Mouse (Mus musculus) limb, embryonic 13.5 days (tissue): ENCODE results near the gene Dok3. TPM values are rescaled to one million over a fixed set of nuclear protein-coding genes. Genes with fewer than 3 reads are reported as not detected.

ENCODE experiments used
- ATAC-seq: fragments of 200-750 bp; cut with Nextera tagmentation; 2 replicates; pipeline ENCODE4 v1.8.0; 2017; ENCODE audit warnings: low read depth, moderate number of reproducible peaks, moderate TSS enrichment; ENCODE audit not compliant: low FRiP score
- H3K27ac ChIP-seq: fragments of 300-500 bp; sonication (generic); 2 replicates; pipeline ENCODE4 v1.5.1; 2015; ENCODE audit warnings: inconsistent platforms, mild to moderate bottlenecking, moderate library complexity
- H3K27me3 ChIP-seq: fragments of 300-500 bp; sonication (generic); 2 replicates; pipeline ENCODE4 v1.6.1; 2015; ENCODE audit warnings: mild to moderate bottlenecking, inconsistent platforms
- H3K36me3 ChIP-seq: fragments of 300-500 bp; sonication (generic); 2 replicates; pipeline ENCODE4 v1.6.1; 2015; ENCODE audit warnings: inconsistent platforms, mild to moderate bottlenecking, moderate library complexity
- H3K4me1 ChIP-seq: fragments of 300-500 bp; sonication (generic); 2 replicates; pipeline ENCODE4 v1.6.1; 2015; ENCODE audit warnings: inconsistent platforms
- H3K4me2 ChIP-seq: fragments of 300-500 bp; sonication (generic); replicated peaks from 2 replicates; pipeline ENCODE4 v1.6.1; 2015; ENCODE audit warnings: inconsistent platforms, mild to moderate bottlenecking, moderate library complexity
- H3K4me3 ChIP-seq: fragments of 300-500 bp; sonication (generic); 2 replicates; pipeline ENCODE4 v1.5.1; 2015; ENCODE audit warnings: moderate library complexity, mild to moderate bottlenecking, inconsistent platforms
- H3K9ac ChIP-seq: fragments of 300-500 bp; sonication (generic); 2 replicates; pipeline ENCODE4 v1.6.1; 2015; ENCODE audit warnings: mild to moderate bottlenecking, inconsistent platforms
- H3K9me3 ChIP-seq: fragments of 300-500 bp; sonication (generic); 2 replicates; pipeline ENCODE4 v1.6.1; 2016; ENCODE audit warnings: inconsistent platforms
- WGBS: fragments of 180-500 bp; shearing (Covaris S2); methylation state at CpG from one replicate; pipeline ENCODE4 v1.1.7; 2015; 5-methylcytosine and 5-hydroxymethylcytosine counted together
- microRNA-seq: library from miRNA; unstranded; fragments of <30 nt; microRNA quantifications from one replicate; pipeline ENCODE4, GENCODE M21; 2016
- polyA plus RNA-seq: library from polyadenylated mRNA; unstranded; fragments of >200 nt; fragmentation: Nextera tagmentation; extraction: Ambion mirVana; gene quantifications from 2 replicates; pipeline ENCODE4 v1.2.1, GENCODE M21; 2015

Gene Dok3
- polyA plus RNA-seq, 1 experiment from 2014 or later: 2.9 TPM

- Histone ChIP-seq H3K9ac (peak overlapping the region; percentile 8; the same call in 1 of the 2 replicates), H3K36me3 (peaks cover 59% of the 10 kb centered on the region)
Observed at GRCm38 (mm10) chr13:55483071-55483470, 46.0 kb downstream of the Dok3 start.

DNA sequence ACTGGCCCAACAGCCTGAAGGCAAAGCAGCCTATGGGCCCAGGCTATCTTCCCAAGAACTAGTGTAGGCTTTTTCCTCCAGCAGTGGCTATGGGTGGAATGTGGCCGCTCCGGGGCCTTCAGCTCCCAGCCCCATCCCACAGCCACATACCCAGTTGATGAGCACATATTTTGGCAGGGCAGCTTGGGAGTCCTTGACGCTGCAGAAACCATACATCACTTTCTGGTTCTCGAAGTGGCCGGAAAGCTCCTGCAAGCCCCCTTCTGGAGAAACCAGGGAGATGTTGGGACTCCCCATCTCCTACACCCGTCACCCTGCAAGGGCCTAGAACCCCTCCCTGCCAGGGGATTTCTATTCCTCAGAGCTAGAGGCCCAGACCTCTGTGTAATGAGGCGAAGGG, 46.6 kb downstream of the Dok3 start:
- H3K4me2 ChIP-seq: no peak overlapping the region
- 0 out of 2 replicates have a peak overlapping the region, but pooled peaks have one; percentile 2 for H3K9ac ChIP-seq
- peaks cover 65% of the 10 kb centered on the region for H3K36me3 ChIP-seq
- no peak overlapping the region for H3K27ac ChIP-seq
- H3K4me1 ChIP-seq: peaks cover 47% of the 10 kb centered on the region
- ATAC-seq: no peak
- H3K27me3 ChIP-seq: no peaks in the 10 kb centered on the region
- no peak overlapping the region for H3K4me3 ChIP-seq
- WGBS: 79% methylated on average over 7 of the region's 7 CpGs
- no peaks in the 10 kb centered on the region for H3K9me3 ChIP-seq

More at GRCm38 (mm10) chr13:55483071-55483470, 46.0 kb downstream of the Dok3 start:
- peaks cover 48% of the 10 kb centered on the region for H3K4me1 ChIP-seq
- H3K9me3 ChIP-seq: no peaks in the 10 kb centered on the region
- 55% methylated on average over 9 of the region's 9 CpGs for whole genome bisulfite sequencing
- H3K27me3 ChIP-seq: no peaks in the 10 kb centered on the region
- no peak overlapping the region for H3K4me3 ChIP-seq
- H3K4me2 ChIP-seq: 0 out of 2 replicates have a peak overlapping the region, but pooled peaks have one; percentile 12
- H3K27ac ChIP-seq: no peak overlapping the region; the same call in 1 of the 2 replicates
- ATAC-seq: no peak

DNA sequence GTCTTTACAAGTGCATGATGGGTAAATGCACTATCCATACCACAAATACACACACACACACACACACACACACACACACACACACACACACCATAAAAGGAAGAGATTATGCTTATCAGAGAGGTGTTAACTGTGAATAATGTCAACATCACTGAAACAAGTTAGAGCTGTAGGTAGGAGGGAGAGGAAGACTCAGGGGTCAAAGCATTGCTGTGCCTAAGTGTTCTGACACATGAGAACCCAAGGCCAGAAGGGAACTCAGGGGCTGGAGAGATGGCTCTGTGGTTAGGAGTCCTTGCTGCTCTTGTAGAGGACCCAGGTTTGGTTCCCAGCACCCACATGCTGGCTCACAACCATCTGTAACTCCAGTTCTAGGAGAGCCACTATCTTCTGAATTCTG, 49.2 kb downstream of the Dok3 start:
- Histone ChIP-seq H3K9ac (no peak overlapping the region), H3K4me1 (peaks cover 31% of the 10 kb centered on the region), H3K27ac (no peak overlapping the region), H3K4me3 (no peak overlapping the region), H3K9me3 (no peaks in the 10 kb centered on the region), H3K36me3 (peaks cover 91% of the 10 kb centered on the region), H3K4me2 (no peak overlapping the region), H3K27me3 (no peaks in the 10 kb centered on the region)
- no peak for ATAC-seq

DNA sequence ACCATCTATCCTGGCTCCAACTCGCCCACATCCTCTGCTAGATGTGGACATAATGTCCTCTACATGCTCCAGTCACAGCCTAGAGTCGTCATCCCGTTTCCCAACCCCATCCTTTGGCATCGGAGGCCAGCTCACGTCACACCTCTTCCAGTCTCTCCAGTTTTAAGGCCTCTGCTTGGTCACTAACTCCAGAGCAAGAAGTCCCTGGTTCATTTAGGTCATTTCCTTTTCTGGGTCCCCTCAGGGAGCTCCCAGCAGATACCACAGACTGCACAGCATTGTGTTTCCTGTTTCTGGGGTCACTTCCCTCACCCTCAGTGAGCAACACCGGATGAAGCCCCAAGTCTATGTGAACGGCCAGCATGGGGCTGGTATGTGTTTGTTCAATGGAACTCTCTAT, 50.1 kb downstream of the Dok3 start:
- no peak overlapping the region for H3K4me2 ChIP-seq
- WGBS: 88% methylated on average over 7 of the region's 7 CpGs
- H3K4me1 ChIP-seq: peaks cover 31% of the 10 kb centered on the region
- no peaks in the 10 kb centered on the region for H3K27me3 ChIP-seq
- H3K9me3 ChIP-seq: no peaks in the 10 kb centered on the region
- no peak overlapping the region for H3K9ac ChIP-seq
- ATAC-seq: no peak
- peaks cover 100% of the 10 kb centered on the region for H3K36me3 ChIP-seq
- no peak overlapping the region for H3K4me3 ChIP-seq
- peak overlapping the region; percentile 0; the same call in 1 of the 2 replicates for H3K27ac ChIP-seq

DNA sequence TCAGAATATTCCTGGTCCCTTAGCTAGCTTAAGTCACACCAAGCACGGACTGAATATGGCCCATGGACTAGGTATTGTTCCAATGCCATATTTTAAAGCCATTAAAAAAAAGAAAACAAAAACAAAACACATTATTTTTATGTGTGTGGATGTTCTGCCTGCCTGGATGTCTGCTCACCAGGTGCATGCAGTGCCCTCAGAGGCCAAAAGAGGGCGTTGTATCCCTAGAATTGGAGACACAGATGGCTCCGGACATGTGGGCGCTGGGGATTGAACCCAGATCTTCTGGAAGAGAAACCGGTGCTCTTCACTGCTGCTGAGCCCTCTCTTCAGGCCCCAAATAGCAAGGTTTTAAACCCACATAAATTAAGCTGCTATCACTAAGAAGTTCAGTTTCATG, 51.1 kb downstream of the Dok3 start:
- H3K27me3 ChIP-seq: no peaks in the 10 kb centered on the region
- H3K4me2 ChIP-seq: no peak overlapping the region
- no peak overlapping the region for H3K27ac ChIP-seq
- H3K9ac ChIP-seq: no peak overlapping the region
- no peak overlapping the region for H3K4me3 ChIP-seq
- no peaks in the 10 kb centered on the region for H3K9me3 ChIP-seq
- H3K4me1 ChIP-seq: peaks cover 31% of the 10 kb centered on the region
- H3K36me3 ChIP-seq: peaks cover 98% of the 10 kb centered on the region
- no peak for ATAC-seq
- WGBS: 51% methylated on average over 5 of the region's 5 CpGs

DNA sequence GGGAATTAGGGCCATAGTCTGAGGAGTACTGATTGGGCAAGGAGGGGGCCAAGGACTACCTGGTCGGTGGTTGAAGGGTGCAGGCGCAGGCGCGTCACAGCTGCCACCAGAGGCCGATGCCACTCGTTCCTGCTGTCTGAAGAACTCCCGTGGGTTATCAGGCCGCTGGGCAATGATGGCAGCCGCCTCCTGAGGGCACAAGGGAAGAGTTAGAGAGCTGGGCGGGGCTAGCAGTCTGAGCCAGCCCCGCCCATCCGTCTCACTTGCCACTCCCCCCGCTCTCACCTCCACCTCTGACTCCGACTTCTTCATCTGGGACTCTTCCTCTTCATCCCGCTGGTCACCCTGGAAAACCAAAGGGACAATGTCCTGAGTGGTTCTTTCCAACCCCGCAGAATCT, 51.6 kb downstream of the Dok3 start:
- Histone ChIP-seq H3K9me3 (no peaks in the 10 kb centered on the region), H3K4me3 (no peak overlapping the region), H3K27me3 (no peaks in the 10 kb centered on the region), H3K27ac (no peak overlapping the region), H3K4me1 (peaks cover 29% of the 10 kb centered on the region), H3K36me3 (peaks cover 92% of the 10 kb centered on the region), H3K4me2 (no peak overlapping the region), H3K9ac (no peak overlapping the region)
- WGBS: 71% methylated on average over 16 of the region's 16 CpGs
- ATAC-seq: no peak

GRCm38 (mm10) chr13:55476256-55476655, 52.8 kb downstream of the Dok3 start:
- WGBS: 91% methylated on average over 8 of the region's 8 CpGs
- Histone ChIP-seq H3K4me1 (peaks cover 30% of the 10 kb centered on the region), H3K4me3 (no peak overlapping the region), H3K9ac (no peak overlapping the region), H3K36me3 (peaks cover 80% of the 10 kb centered on the region), H3K4me2 (no peak overlapping the region), H3K27ac (no peak overlapping the region), H3K27me3 (no peaks in the 10 kb centered on the region), H3K9me3 (no peaks in the 10 kb centered on the region)
- no peak for ATAC-seq

DNA sequence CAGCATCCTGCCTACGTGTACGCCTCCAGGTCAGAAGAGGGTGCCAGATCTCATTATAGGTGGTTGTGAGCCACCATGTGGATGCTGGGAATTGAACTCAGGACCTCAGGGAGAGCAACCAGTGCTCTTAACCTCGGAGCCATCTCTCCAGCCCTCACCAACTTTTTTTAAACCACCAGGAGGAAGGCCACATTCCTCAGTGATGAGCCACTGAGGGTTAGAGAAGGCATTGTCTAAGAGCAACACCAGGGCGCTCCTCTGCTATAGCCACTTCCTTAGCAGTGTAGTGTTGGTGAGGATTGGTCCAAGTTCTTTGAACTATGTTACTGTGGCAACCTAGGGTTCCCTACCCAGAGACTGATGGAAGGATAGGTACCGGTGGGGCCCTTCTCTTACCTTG, 53.3 kb downstream of the Dok3 start:
- no peak overlapping the region for H3K27ac ChIP-seq
- peaks cover 75% of the 10 kb centered on the region for H3K36me3 ChIP-seq
- H3K4me2 ChIP-seq: no peak overlapping the region
- no peaks in the 10 kb centered on the region for H3K27me3 ChIP-seq
- H3K9me3 ChIP-seq: no peaks in the 10 kb centered on the region
- WGBS: 88% methylated on average over 5 of the region's 5 CpGs
- H3K4me3 ChIP-seq: no peak overlapping the region
- no peak overlapping the region for H3K9ac ChIP-seq
- H3K4me1 ChIP-seq: peaks cover 35% of the 10 kb centered on the region
- no peak for ATAC-seq

DNA sequence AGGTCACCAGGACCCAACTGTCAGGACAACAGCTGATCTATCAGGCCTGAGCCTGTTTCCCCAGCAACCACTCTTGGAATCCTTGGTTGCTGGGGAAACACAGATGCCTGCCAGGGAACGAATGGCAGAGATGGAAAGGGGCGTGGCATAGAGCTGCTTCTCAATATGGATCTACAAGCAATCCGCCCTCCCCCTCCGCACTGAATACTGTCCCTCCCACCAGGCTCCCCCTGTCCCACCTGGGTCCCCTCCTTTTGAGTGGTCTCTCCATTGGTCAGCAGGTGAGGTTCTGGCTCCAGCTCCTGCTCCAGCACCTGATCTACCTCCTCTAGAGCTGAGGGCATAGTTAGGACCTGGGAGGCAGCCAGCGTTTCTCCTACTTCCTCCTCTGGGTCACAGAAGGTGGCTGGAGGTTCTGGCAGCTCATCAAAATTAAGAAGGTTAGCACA, 54.5 kb downstream of the Dok3 start:
- ATAC-seq: no peak
- Histone ChIP-seq H3K27me3 (no peaks in the 10 kb centered on the region), H3K4me3 (no peak overlapping the region), H3K36me3 (peaks cover 64% of the 10 kb centered on the region), H3K9me3 (no peaks in the 10 kb centered on the region), H3K9ac (no peak overlapping the region), H3K4me1 (peaks cover 41% of the 10 kb centered on the region), H3K4me2 (no peak overlapping the region), H3K27ac (no peak overlapping the region)
- WGBS: 56% methylated on average over 5 of the region's 5 CpGs

DNA sequence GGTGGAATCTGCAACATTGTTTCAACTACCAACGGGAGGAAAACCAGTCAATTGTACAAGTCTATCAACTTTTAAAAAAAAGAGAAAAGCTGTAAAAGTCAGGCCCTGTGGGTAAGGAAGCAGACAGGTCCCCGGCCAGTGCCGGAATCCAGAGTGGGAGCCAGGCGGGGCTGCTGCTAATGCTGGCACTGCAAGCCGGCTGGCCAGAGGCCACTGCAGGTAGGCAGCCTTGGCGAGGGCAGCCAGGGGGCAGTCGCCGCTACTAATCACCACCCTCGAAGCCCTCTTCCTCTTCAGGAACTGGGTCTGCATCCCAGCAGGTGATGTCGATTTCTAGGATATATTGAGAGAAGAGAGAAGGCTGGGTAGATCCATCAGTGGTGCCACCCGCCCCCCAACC, 55.1 kb downstream of the Dok3 start:
- peaks cover 57% of the 10 kb centered on the region for H3K36me3 ChIP-seq
- H3K9ac ChIP-seq: 0 out of 2 replicates have a peak overlapping the region, but pooled peaks have one; percentile 25
- H3K9me3 ChIP-seq: no peaks in the 10 kb centered on the region
- ATAC-seq: no peak
- WGBS: 63% methylated on average over 11 of the region's 11 CpGs
- H3K4me2 ChIP-seq: no peak overlapping the region
- H3K4me1 ChIP-seq: peaks cover 41% of the 10 kb centered on the region
- H3K27me3 ChIP-seq: no peaks in the 10 kb centered on the region
- no peak overlapping the region; the same call in 1 of the 2 replicates for H3K27ac ChIP-seq
- H3K4me3 ChIP-seq: no peak overlapping the region

Small RNA genes lying within 50 kb of the gene (microRNA-seq; reads per million reads assigned to microRNA genes)
- gene Mir6944: 27.2 reads per million, percentile 38 among the genes with 10 or more reads in this experiment
- gene Mir6945: 1.4 reads per million

Other genes starting within 250 kb of the Dok3 start
- gene Prelid1, start 208.8 kb downstream of the Dok3 start, polyA plus RNA-seq: 371 and 378 TPM in 2 replicates
- 104 and 109 TPM in 2 replicates for gene Rab24, start 207.3 kb downstream of the Dok3 start, polyA plus RNA-seq
- 40.9 and 41.0 TPM in 2 replicates for gene Mxd3, start 199.5 kb downstream of the Dok3 start, polyA plus RNA-seq
- 93.9 and 94.0 TPM in 2 replicates for gene Lman2, start 166.5 kb downstream of the Dok3 start, polyA plus RNA-seq
- gene Rgs14, start 159.6 kb downstream of the Dok3 start, polyA plus RNA-seq: 1.3 and 1.5 TPM in 2 replicates
- gene Slc34a1, start 131.1 kb downstream of the Dok3 start, polyA plus RNA-seq: 0.06 TPM in 1 of 2 replicates, not detected in the other
- gene Pfn3, start 114.1 kb downstream of the Dok3 start, polyA plus RNA-seq: 0.29 TPM in 1 of 2 replicates, not detected in the other
- gene F12, start 102.5 kb downstream of the Dok3 start, polyA plus RNA-seq: 0.08 and 0.51 TPM in 2 replicates
- 48.1 and 50.1 TPM in 2 replicates for gene Grk6, start 84.2 kb downstream of the Dok3 start, polyA plus RNA-seq
- 0.79 and 0.87 TPM in 2 replicates for gene Prr7, start 65.0 kb downstream of the Dok3 start, polyA plus RNA-seq
- gene Dbn1, start 41.2 kb downstream of the Dok3 start, polyA plus RNA-seq: 297 and 304 TPM in 2 replicates
- 175 and 181 TPM in 2 replicates for gene Pdlim7, start 15.6 kb downstream of the Dok3 start, polyA plus RNA-seq
- gene Ddx41, start 7.4 kb upstream of the Dok3 start, polyA plus RNA-seq: 71.4 and 73.4 TPM in 2 replicates
- gene Fam193b, start 41.8 kb upstream of the Dok3 start, polyA plus RNA-seq: 50.7 and 52.8 TPM in 2 replicates
- gene Tmed9, start 44.4 kb upstream of the Dok3 start, polyA plus RNA-seq: 166 and 175 TPM in 2 replicates
- 34.8 and 37.3 TPM in 2 replicates for gene B4galt7, start 70.6 kb upstream of the Dok3 start, polyA plus RNA-seq
- 71.8 and 77.7 TPM in 2 replicates for gene Caml, start 93.7 kb upstream of the Dok3 start, polyA plus RNA-seq
- 38.8 and 39.9 TPM in 2 replicates for gene Ddx46, start 105.7 kb upstream of the Dok3 start, polyA plus RNA-seq
- 65.9 and 66.4 TPM in 2 replicates for gene B230219D22Rik, start 163.8 kb upstream of the Dok3 start, polyA plus RNA-seq
- gene Txndc15, start 185.4 kb upstream of the Dok3 start, polyA plus RNA-seq: 109 and 113 TPM in 2 replicates
- 40.2 and 49.8 TPM in 2 replicates for gene Pcbd2, start 198.1 kb upstream of the Dok3 start, polyA plus RNA-seq